Mouse (Mus musculus): ENCODE data around the gene Tgif1. TPM values are rescaled to one million over a fixed set of nuclear protein-coding genes. Genes with fewer than 3 reads are reported as not detected.

Gene Tgif1
- polyA plus RNA-seq, 1 experiment = 75.2 TPM

DNA sequence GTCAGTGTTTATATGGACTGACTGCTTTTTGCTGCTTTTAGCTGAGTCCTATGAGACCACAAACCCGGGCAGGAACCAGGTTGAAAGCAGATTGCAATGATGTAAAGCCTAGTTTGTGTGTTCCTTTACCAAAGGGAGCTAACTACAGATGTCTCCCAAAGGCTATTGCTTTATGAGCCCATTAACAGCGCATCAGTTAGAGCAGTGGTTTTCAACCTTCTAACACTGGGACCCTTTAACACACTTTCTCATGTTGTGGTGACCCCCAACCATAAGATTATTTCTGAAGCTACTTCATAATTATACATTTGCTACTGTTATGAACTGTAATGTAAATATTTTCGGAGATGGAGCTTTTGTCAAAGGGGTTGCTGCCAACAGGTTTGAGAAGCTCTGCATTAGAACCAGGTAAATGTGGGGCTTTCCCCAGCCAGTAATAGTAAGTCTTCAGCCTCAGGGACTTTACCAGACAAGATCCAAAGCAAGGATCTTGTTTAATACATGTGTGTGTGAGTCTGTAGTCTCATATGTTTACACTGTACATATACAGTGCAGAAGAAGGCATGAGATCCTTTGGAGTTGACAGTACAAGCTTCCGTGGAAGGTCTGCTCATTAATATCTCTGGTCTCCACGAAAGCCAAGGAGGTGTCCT, 15.4 kb upstream of the Tgif1 start:
- TF ChIP-seq MYOD1 (IDR thresholded peaks at IDR 0.05; ENCODE audit: control insufficient read depth in 1 of 3, insufficient read length in 2 of 3, low read depth in 2 of 3) (no peak), MYOG (IDR thresholded peaks at IDR 0.05; ENCODE audit: control insufficient read depth in 1 of 3, insufficient read depth in 1 of 3, insufficient read length in 2 of 3, low read depth in 2 of 3) (no peak), CEBPB (IDR thresholded peaks at IDR 0.05; ENCODE audit: insufficient read depth, poor library complexity, severe bottlenecking) (no peak), MAX (IDR thresholded peaks at IDR 0.05; ENCODE audit: low read depth) (no peak)
- Histone ChIP-seq H3ac (ENCODE audit: control insufficient read depth, insufficient read length) (no peak overlapping the region), H3K79me2 (ENCODE audit: control insufficient read depth, insufficient read depth) (no peaks in the 10 kb centered on the region), H3K27me3 (ENCODE audit: control insufficient read depth, insufficient read depth, insufficient read length) (no peaks in the 10 kb centered on the region), H3K36me3 (ENCODE audit: control insufficient read depth, insufficient read depth) (no peaks in the 10 kb centered on the region), H3K4me2 (ENCODE audit: low read depth) (no peak overlapping the region), H3K4me3 (no peak overlapping the region)

DNA sequence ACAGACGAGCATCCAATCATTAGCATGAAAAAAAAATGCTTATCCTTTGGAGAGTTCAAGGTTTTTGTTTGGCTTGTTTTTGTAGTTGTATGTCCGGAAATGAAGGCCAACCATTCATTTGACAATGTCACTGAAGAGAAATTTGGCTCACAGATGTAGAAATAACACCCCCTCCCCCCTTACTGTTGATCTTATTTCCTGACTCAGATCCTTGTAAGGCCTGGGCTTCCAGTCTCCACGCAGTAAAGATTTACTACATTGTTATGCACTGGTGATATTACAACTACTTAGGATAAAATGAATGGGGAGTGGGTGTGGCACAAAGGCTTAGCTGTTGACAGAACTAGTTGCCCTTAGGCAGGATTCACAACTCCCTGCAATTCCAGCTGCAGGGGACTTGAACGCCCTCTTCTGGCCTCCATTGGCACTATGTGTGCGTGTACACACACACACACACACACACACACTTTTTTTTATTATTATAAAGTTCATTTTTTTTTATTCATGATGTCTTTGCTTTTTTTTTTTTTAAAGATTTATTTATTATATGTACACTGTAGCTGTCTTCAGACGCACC, 13.3 kb upstream of the Tgif1 start:
- Histone ChIP-seq H3K79me2 (ENCODE audit: control insufficient read depth, insufficient read depth) (no peaks in the 10 kb centered on the region), H3K4me2 (ENCODE audit: low read depth) (no peak overlapping the region)

DNA sequence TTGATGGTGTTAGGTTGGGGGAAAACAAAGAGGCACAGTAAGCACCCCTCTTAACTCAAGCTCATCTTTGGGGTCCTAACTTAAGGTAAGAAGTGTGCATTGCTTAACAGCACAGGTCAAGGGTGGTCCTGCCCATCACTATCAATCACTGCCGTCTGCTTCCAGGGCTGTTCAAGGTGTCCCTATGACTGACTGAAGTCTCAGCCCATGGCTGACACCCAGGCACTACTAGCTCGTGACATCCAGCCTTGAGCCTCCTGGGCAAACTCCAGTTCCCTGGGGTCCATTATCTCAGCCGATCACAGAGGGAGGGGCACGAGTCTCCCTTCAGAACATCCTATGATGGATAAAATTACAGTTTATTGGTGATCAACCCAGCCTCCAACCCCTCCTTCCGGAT, 12.7 kb upstream of the Tgif1 start:
- TF ChIP-seq E2F4 (IDR thresholded peaks at IDR 0.05; ENCODE audit: insufficient read depth) = no peak
- peak; percentile 65 for TF ChIP-seq POLR2AphosphoS2 (IDR thresholded peaks at IDR 0.05; ENCODE audit: insufficient read length, low read depth)
- no peaks in the 10 kb centered on the region for H3K79me2 ChIP-seq (ENCODE audit: control insufficient read depth, insufficient read depth)
- no peak overlapping the region for H3K4me2 ChIP-seq (ENCODE audit: low read depth)
- H3K27me3 ChIP-seq (ENCODE audit: control insufficient read depth, insufficient read depth, insufficient read length) = no peaks in the 10 kb centered on the region
- H3ac ChIP-seq (ENCODE audit: control insufficient read depth, insufficient read length) = no peak overlapping the region
- H3K4me3 ChIP-seq = no peak overlapping the region
- no peaks in the 10 kb centered on the region for H3K36me3 ChIP-seq (ENCODE audit: control insufficient read depth, insufficient read depth)

More for the DNA sequence above, 13.3 kb upstream of the Tgif1 start:
- H3K36me3 ChIP-seq (ENCODE audit: control insufficient read depth, insufficient read depth) = no peaks in the 10 kb centered on the region
- H3K27me3 ChIP-seq (ENCODE audit: control insufficient read depth, insufficient read depth, insufficient read length) = no peaks in the 10 kb centered on the region
- no peak overlapping the region for H3K4me3 ChIP-seq
- H3ac ChIP-seq (ENCODE audit: control insufficient read depth, insufficient read length) = no peak overlapping the region
- TF ChIP-seq USF1 (IDR thresholded peaks at IDR 0.05; ENCODE audit: low read depth) = no peak
- TF ChIP-seq MYOD1 (IDR thresholded peaks at IDR 0.05; ENCODE audit: control insufficient read depth in 1 of 3, insufficient read length in 2 of 3, low read depth in 2 of 3) = no peak
- TF ChIP-seq POLR2AphosphoS2 (IDR thresholded peaks at IDR 0.05; ENCODE audit: insufficient read length, low read depth) = no peak
- no peak for TF ChIP-seq POLR2A (IDR thresholded peaks at IDR 0.05; ENCODE audit: insufficient read length, low read depth)
- no peak for TF ChIP-seq CEBPB (IDR thresholded peaks at IDR 0.05; ENCODE audit: insufficient read depth, poor library complexity, severe bottlenecking)

DNA sequence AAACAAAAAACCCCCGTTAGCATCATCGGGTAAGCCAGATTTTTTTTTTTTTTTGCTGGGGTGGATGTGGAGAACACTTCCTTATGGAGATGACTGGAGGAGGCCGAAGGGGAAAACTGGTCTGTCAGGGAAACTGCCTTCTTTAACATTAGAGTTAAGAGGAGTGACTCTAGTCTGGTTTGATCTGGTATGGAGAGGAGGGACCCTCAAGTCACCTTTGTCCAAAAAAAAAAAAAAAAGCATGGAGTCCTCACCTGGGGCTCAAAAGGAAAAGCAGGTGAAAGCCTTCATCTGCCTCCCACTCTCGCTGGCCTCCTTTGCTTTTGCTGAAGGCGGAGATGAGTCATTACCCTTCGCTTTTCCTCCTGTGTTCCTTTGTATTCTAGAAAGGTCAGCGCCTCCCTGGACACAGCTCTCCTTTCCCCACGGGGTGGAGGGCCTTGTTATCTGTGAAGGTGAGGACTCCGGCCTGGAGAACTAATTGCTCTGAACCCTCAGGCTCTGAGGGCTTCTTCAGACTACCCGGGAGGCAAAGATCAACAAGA, 11.8 kb upstream of the Tgif1 start:
- Histone ChIP-seq H3ac (ENCODE audit: control insufficient read depth, insufficient read length) (no peak overlapping the region), H3K4me2 (ENCODE audit: low read depth) (no peak overlapping the region), H3K4me3 (no peak overlapping the region), H3K27me3 (ENCODE audit: control insufficient read depth, insufficient read depth, insufficient read length) (no peaks in the 10 kb centered on the region), H3K79me2 (ENCODE audit: control insufficient read depth, insufficient read depth) (no peaks in the 10 kb centered on the region), H3K36me3 (ENCODE audit: control insufficient read depth, insufficient read depth) (no peaks in the 10 kb centered on the region)
- TF ChIP-seq POLR2AphosphoS2 (IDR thresholded peaks at IDR 0.05; ENCODE audit: insufficient read length, low read depth) = peak; percentile 1
- TF ChIP-seq MYOD1 (IDR thresholded peaks at IDR 0.05; ENCODE audit: control insufficient read depth in 1 of 3, insufficient read length in 2 of 3, low read depth in 2 of 3) = no peak
- no peak for TF ChIP-seq TCF12 (IDR thresholded peaks at IDR 0.05; ENCODE audit: insufficient read depth, poor library complexity, severe bottlenecking)
- TF ChIP-seq MAX (IDR thresholded peaks at IDR 0.05; ENCODE audit: low read depth) = no peak
- TF ChIP-seq REST (IDR thresholded peaks at IDR 0.05; ENCODE audit: insufficient read depth, insufficient read length) = no peak
- TF ChIP-seq POLR2A (IDR thresholded peaks at IDR 0.05; ENCODE audit: insufficient read length, low read depth) = no peak
- TF ChIP-seq MYOG (IDR thresholded peaks at IDR 0.05; ENCODE audit: control insufficient read depth in 1 of 3, insufficient read depth in 1 of 3, insufficient read length in 2 of 3, low read depth in 2 of 3) = no peak

DNA sequence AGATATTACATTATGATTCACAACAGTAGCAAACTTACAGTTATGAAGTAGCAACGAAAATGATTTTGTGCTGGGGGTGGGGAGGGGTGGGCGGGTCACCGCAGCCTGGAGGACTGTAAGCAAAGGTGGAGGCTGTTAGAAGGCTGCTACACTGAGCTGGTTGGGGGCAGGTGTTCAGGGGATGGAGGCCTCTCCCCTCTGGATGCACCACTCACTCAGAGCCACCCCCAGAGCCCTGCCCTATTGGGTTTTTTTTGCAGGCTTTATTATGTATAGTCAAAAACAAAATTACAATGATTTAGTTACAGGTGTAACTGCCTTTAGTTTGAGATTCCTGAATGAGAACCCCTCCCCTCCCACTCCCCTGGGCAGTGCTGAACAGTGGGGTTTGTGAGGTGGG, 11.3 kb upstream of the Tgif1 start:
- H3K4me2 ChIP-seq (ENCODE audit: low read depth) = no peak overlapping the region
- H3K4me3 ChIP-seq = no peak overlapping the region
- no peaks in the 10 kb centered on the region for H3K27me3 ChIP-seq (ENCODE audit: control insufficient read depth, insufficient read depth, insufficient read length)
- no peaks in the 10 kb centered on the region for H3K36me3 ChIP-seq (ENCODE audit: control insufficient read depth, insufficient read depth)
- H3K79me2 ChIP-seq (ENCODE audit: control insufficient read depth, insufficient read depth) = no peaks in the 10 kb centered on the region
- TF ChIP-seq POLR2AphosphoS2 (IDR thresholded peaks at IDR 0.05; ENCODE audit: insufficient read length, low read depth) (peak; percentile 45), POLR2A (IDR thresholded peaks at IDR 0.05; ENCODE audit: insufficient read length, low read depth) (no peak), MYOG (IDR thresholded peaks at IDR 0.05; ENCODE audit: control insufficient read depth in 1 of 3, insufficient read depth in 1 of 3, insufficient read length in 2 of 3, low read depth in 2 of 3) (no peak)
- no peak overlapping the region for H3ac ChIP-seq (ENCODE audit: control insufficient read depth, insufficient read length)

DNA sequence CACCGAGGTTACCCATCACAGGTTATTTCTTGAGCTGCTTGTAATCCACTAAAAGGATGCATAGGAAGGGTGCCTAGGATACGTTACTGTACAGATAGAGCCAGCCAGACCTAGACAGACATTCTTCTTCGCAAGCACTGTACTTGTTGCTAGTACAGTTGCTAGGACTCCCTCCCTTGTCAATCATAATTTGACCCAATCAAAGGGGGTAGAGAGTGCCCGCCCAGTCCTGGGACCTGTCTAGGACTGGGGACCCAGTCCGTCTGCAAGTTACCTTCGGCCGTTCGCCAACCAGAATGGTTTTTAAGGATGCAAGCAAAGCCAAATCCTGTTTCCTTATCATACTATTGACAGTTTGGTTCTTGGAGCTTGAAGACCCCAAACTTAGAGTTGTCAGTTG, 10.8 kb upstream of the Tgif1 start:
- H3K79me2 ChIP-seq (ENCODE audit: control insufficient read depth, insufficient read depth) = no peaks in the 10 kb centered on the region
- H3ac ChIP-seq (ENCODE audit: control insufficient read depth, insufficient read length) = no peak overlapping the region
- no peak for TF ChIP-seq USF1 (IDR thresholded peaks at IDR 0.05; ENCODE audit: low read depth)
- no peak for TF ChIP-seq MAX (IDR thresholded peaks at IDR 0.05; ENCODE audit: low read depth)
- no peak for TF ChIP-seq MYOD1 (IDR thresholded peaks at IDR 0.05; ENCODE audit: control insufficient read depth in 1 of 3, insufficient read length in 2 of 3, low read depth in 2 of 3)
- TF ChIP-seq TCF3 (IDR thresholded peaks at IDR 0.05; ENCODE audit: insufficient read length, low read depth) = no peak
- TF ChIP-seq SRF (IDR thresholded peaks at IDR 0.05; ENCODE audit: control insufficient read depth, insufficient read length, low read depth) = no peak
- TF ChIP-seq REST (IDR thresholded peaks at IDR 0.05; ENCODE audit: insufficient read depth, insufficient read length) = no peak
- TF ChIP-seq POLR2A (IDR thresholded peaks at IDR 0.05; ENCODE audit: insufficient read length, low read depth) = no peak
- no peak for TF ChIP-seq CEBPB (IDR thresholded peaks at IDR 0.05; ENCODE audit: insufficient read depth, poor library complexity, severe bottlenecking)
- TF ChIP-seq E2F4 (IDR thresholded peaks at IDR 0.05; ENCODE audit: insufficient read depth) = no peak
- no peak for TF ChIP-seq POLR2AphosphoS2 (IDR thresholded peaks at IDR 0.05; ENCODE audit: insufficient read length, low read depth)
- no peak for TF ChIP-seq MYOG (IDR thresholded peaks at IDR 0.05; ENCODE audit: control insufficient read depth in 1 of 3, insufficient read depth in 1 of 3, insufficient read length in 2 of 3, low read depth in 2 of 3)
- TF ChIP-seq TCF12 (IDR thresholded peaks at IDR 0.05; ENCODE audit: insufficient read depth, poor library complexity, severe bottlenecking) = no peak
- H3K27me3 ChIP-seq (ENCODE audit: control insufficient read depth, insufficient read depth, insufficient read length) = no peaks in the 10 kb centered on the region
- no peak overlapping the region for H3K4me3 ChIP-seq
- H3K4me2 ChIP-seq (ENCODE audit: low read depth) = no peak overlapping the region
- H3K36me3 ChIP-seq (ENCODE audit: control insufficient read depth, insufficient read depth) = no peaks in the 10 kb centered on the region
